15 mouse cellular contexts compared by ENCODE assay signal in genomic region chr3:29134509-29134908, GRCm38 (mm10). TPM values are rescaled to one million over a fixed set of nuclear protein-coding genes. Genes with fewer than 3 reads are reported as not detected.
DNase-seq lines count a peak whose midpoint lies in the region; ATAC-seq and TF ChIP-seq lines count a peak whose summit lies in the region.
"Had no signal": no experiment of that assay in that cellular context is flagged by ENCODE, and none has a peak within 500 bp of the region (broad histone marks: within the 10 kb centered on the region; RNA-seq: fewer than 3 reads in every experiment).

No protein-coding gene starts in this region.

- no peaks in the 10 kb centered on the region for H3K9me3 ChIP-seq in forebrain, embryonic 13.5 days (replicated peaks)
- H3K9me3 ChIP-seq in forebrain, embryonic 16.5 days (ENCODE audit: control insufficient read depth, low read length), result no peaks in the 10 kb centered on the region
- no peaks in the 10 kb centered on the region for H3K9me3 ChIP-seq in lung, embryonic 15.5 days
- H3K9me3 ChIP-seq in limb, embryonic 13.5 days, result no peaks in the 10 kb centered on the region
- no peaks in the 10 kb centered on the region for H3K9me3 ChIP-seq in midbrain, postnatal 0 days (ENCODE audit: low read length)
- H3K9me3 ChIP-seq: liver, embryonic 12.5 days had no signal

- H3K4me2 ChIP-seq in forebrain, embryonic 13.5 days, result peak overlapping the region; percentile 26; the same call in 1 of the 2 replicates
- no peak overlapping the region for H3K4me2 ChIP-seq in forebrain, embryonic 16.5 days (ENCODE audit: low read length)
- H3K4me2 ChIP-seq in lung, embryonic 15.5 days, result peak overlapping the region; percentile 35
- peak overlapping the region; percentile 45 for H3K4me2 ChIP-seq in limb, embryonic 13.5 days (replicated peaks)
- H3K4me2 ChIP-seq in midbrain, postnatal 0 days (ENCODE audit: low read depth, low read length, poor library complexity, severe bottlenecking), result peak overlapping the region; percentile 0; the same call in 1 of the 2 replicates
- H3K4me2 ChIP-seq: liver, embryonic 12.5 days had no signal

- ATAC-seq in forebrain, embryonic 13.5 days, result no peak
- no peak for ATAC-seq in forebrain, embryonic 16.5 days
- peak; percentile 63 for ATAC-seq in lung, embryonic 15.5 days (ENCODE audit: borderline replicate concordance, extremely low read depth, low FRiP score, low TSS enrichment)
- no peak for ATAC-seq in limb, embryonic 13.5 days (ENCODE audit: low FRiP score, low read depth)
- no peak for ATAC-seq in midbrain, postnatal 0 days (ENCODE audit: low FRiP score)
- ATAC-seq: liver, embryonic 12.5 days had no signal

- H3K36me3 ChIP-seq in forebrain, embryonic 13.5 days (ENCODE audit: poor library complexity, severe bottlenecking), result no peaks in the 10 kb centered on the region
- H3K36me3 ChIP-seq in forebrain, embryonic 16.5 days (ENCODE audit: control insufficient read depth, insufficient read depth), result no peaks in the 10 kb centered on the region
- H3K36me3 ChIP-seq in lung, embryonic 15.5 days, result no peaks in the 10 kb centered on the region
- H3K36me3 ChIP-seq in limb, embryonic 13.5 days, result no peaks in the 10 kb centered on the region
- no peaks in the 10 kb centered on the region for H3K36me3 ChIP-seq in midbrain, postnatal 0 days (ENCODE audit: insufficient read depth, low read length)
- H3K36me3 ChIP-seq: liver, embryonic 12.5 days had no signal

- 49% methylated on average over 11 of the region's 11 CpGs for WGBS in forebrain, embryonic 13.5 days
- WGBS in forebrain, embryonic 16.5 days, result 52% methylated on average over 11 of the region's 11 CpGs
- WGBS in lung, embryonic 15.5 days, result 29% methylated on average over 11 of the region's 11 CpGs
- WGBS in limb, embryonic 13.5 days, result 40% methylated on average over 11 of the region's 11 CpGs
- WGBS in midbrain, postnatal 0 days, result 48% methylated on average over 11 of the region's 11 CpGs

- TF ChIP-seq CTCF in midbrain, postnatal 0 days (IDR thresholded peaks at IDR 0.05), result no peak

- H3K27me3 ChIP-seq in forebrain, embryonic 13.5 days, result no peaks in the 10 kb centered on the region
- no peaks in the 10 kb centered on the region for H3K27me3 ChIP-seq in forebrain, embryonic 16.5 days (replicated peaks; ENCODE audit: control insufficient read depth, insufficient read depth, low read length)
- no peaks in the 10 kb centered on the region for H3K27me3 ChIP-seq in lung, embryonic 15.5 days
- H3K27me3 ChIP-seq in limb, embryonic 13.5 days, result 0 out of 2 replicates have a peak, but pooled peaks cover 10% of the 10 kb centered on the region
- no peaks in the 10 kb centered on the region for H3K27me3 ChIP-seq in midbrain, postnatal 0 days (ENCODE audit: insufficient read depth, low read length)
- H3K27me3 ChIP-seq: liver, embryonic 12.5 days had no signal

- H3K4me1 ChIP-seq in forebrain, embryonic 13.5 days, result peaks cover 36% of the 10 kb centered on the region
- H3K4me1 ChIP-seq in forebrain, embryonic 16.5 days (replicated peaks; ENCODE audit: control insufficient read depth, insufficient read depth, low read length), result peaks cover 18% of the 10 kb centered on the region
- H3K4me1 ChIP-seq in lung, embryonic 15.5 days, result 0 out of 2 replicates have a peak, but pooled peaks cover 3% of the 10 kb centered on the region
- peaks cover 12% of the 10 kb centered on the region; the same call in 1 of the 2 replicates for H3K4me1 ChIP-seq in limb, embryonic 13.5 days
- peaks cover 7% of the 10 kb centered on the region; the same call in 1 of the 2 replicates for H3K4me1 ChIP-seq in midbrain, postnatal 0 days (ENCODE audit: insufficient read depth, low read length)
- H3K4me1 ChIP-seq: liver, embryonic 12.5 days had no signal

- no peak overlapping the region for H3K27ac ChIP-seq in forebrain, embryonic 13.5 days
- no peak overlapping the region for H3K27ac ChIP-seq in forebrain, embryonic 16.5 days (ENCODE audit: low read length)
- 0 out of 2 replicates have a peak overlapping the region, but pooled peaks have one; percentile 24 for H3K27ac ChIP-seq in lung, embryonic 15.5 days
- no peak overlapping the region for H3K27ac ChIP-seq in limb, embryonic 13.5 days
- H3K27ac ChIP-seq in midbrain, postnatal 0 days (ENCODE audit: low read depth, low read length), result no peak overlapping the region
- H3K27ac ChIP-seq: liver, embryonic 12.5 days; stomach, postnatal 0 days had no signal

- DNase-seq in lung, adult 18-20 months, result no peak
- DNase-seq in midbrain, postnatal 0 days (ENCODE audit: low spot score), result no peak
- no peak for DNase-seq in right cerebral cortex, postnatal 10 days (ENCODE audit: low spot score in 2 of 2)
- no peak for DNase-seq in left cerebral cortex, adult 8-10 months (ENCODE audit: low spot score in 2 of 2)
- DNase-seq: adrenal gland, adult 8-10 months; heart, postnatal 36 days; right cerebral cortex, postnatal 25 days had no signal

- H3K9ac ChIP-seq in forebrain, embryonic 13.5 days, result no peak overlapping the region
- H3K9ac ChIP-seq in forebrain, embryonic 16.5 days (replicated peaks; ENCODE audit: low read depth, low read length), result no peak overlapping the region
- H3K9ac ChIP-seq in lung, embryonic 15.5 days, result no peak overlapping the region
- H3K9ac ChIP-seq in limb, embryonic 13.5 days, result no peak overlapping the region
- no peak overlapping the region for H3K9ac ChIP-seq in midbrain, postnatal 0 days (replicated peaks; ENCODE audit: low read length, poor library complexity, severe bottlenecking)
- H3K9ac ChIP-seq: liver, embryonic 12.5 days had no signal

- no peak overlapping the region for H3K4me3 ChIP-seq in forebrain, embryonic 13.5 days
- H3K4me3 ChIP-seq in forebrain, embryonic 16.5 days (replicated peaks; ENCODE audit: low read length), result no peak overlapping the region
- no peak overlapping the region for H3K4me3 ChIP-seq in lung, embryonic 15.5 days
- H3K4me3 ChIP-seq in limb, embryonic 13.5 days, result no peak overlapping the region; the same call in 1 of the 2 replicates
- no peak overlapping the region for H3K4me3 ChIP-seq in midbrain, postnatal 0 days (ENCODE audit: low read depth, low read length)
- H3K4me3 ChIP-seq: liver, embryonic 12.5 days had no signal

RNA-seq across cellular contexts. Expression of gene Egfem1, which starts 52.7 kb away (rescaled TPM):
- 5.2 and 9.5 TPM in 2 replicates for polyA plus RNA-seq in forebrain, embryonic 13.5 days (2015; fragmentation: Nextera tagmentation; extraction: Ambion mirVana)
- polyA plus RNA-seq in forebrain, embryonic 16.5 days (2015; fragmentation: Nextera tagmentation; extraction: Ambion mirVana), result 4.0 and 7.4 TPM in 2 replicates
- 11.9 and 16.5 TPM in 2 replicates for polyA plus RNA-seq in lung, embryonic 15.5 days (2015; fragmentation: Nextera tagmentation; extraction: Ambion mirVana)
- 4.7 and 7.5 TPM in 2 replicates for polyA plus RNA-seq in limb, embryonic 13.5 days (2015; fragmentation: Nextera tagmentation; extraction: Ambion mirVana)
- total RNA-seq in midbrain, postnatal 0 days (2014; rRNA removed), result 12.5 and 28.6 TPM in 2 replicates
- 5.2 TPM in 2 replicates for polyA plus RNA-seq in midbrain, postnatal 0 days (2015; fragmentation: Nextera tagmentation; extraction: Ambion mirVana)
- 10 to 100 TPM; 16.2 to 21.6 (median 19.3) TPM for total RNA-seq in left cerebral cortex, adult 8-10 months (2022)
- total RNA-seq: gastrocnemius, adult 8-10 months; heart, postnatal 36 days had no signal
- polyA plus RNA-seq: C2C12 had no signal
